In genomic region chr12:73564795-73565619, GRCm38 (mm10) we compare ENCODE assay signal across 7 mouse cellular contexts. TPM values are rescaled to one million over a fixed set of nuclear protein-coding genes. Genes with fewer than 3 reads are reported as not detected.
DNase-seq lines count a peak whose midpoint lies in the region; ATAC-seq lines count a peak whose summit lies in the region.

No protein-coding gene starts in this region.

- H3K4me1 ChIP-seq in embryonic facial prominence, embryonic 11.5 days (ENCODE audit: control insufficient read depth, insufficient read depth, low read length): no peaks in the 10 kb centered on the region
- peaks cover 4% of the 10 kb centered on the region; the same call in 1 of the 2 replicates for H3K4me1 ChIP-seq in hindbrain, embryonic 16.5 days (ENCODE audit: control insufficient read depth, insufficient read depth, low read depth, low read length)

- peak; percentile 67 for DNase-seq in 3T3-L1 (ENCODE audit: low read depth, low spot score)
- peak; percentile 73 for DNase-seq in CD4-positive helper T cell, adult 2 months (ENCODE audit: low read depth, low spot score)
- peak; percentile 84 for DNase-seq in embryonic facial prominence, embryonic 11.5 days (ENCODE audit: low spot score)
- peak; percentile 32 for DNase-seq in thymus, postnatal 14 days
- DNase-seq in layer of hippocampus, postnatal 36 days: no peak

- H3K36me3 ChIP-seq in embryonic facial prominence, embryonic 11.5 days (replicated peaks; ENCODE audit: control insufficient read depth, insufficient read depth, low read depth, low read length): no peaks in the 10 kb centered on the region
- H3K36me3 ChIP-seq in hindbrain, embryonic 16.5 days (ENCODE audit: control insufficient read depth, insufficient read depth, low read length): no peaks in the 10 kb centered on the region

- H3K27me3 ChIP-seq in embryonic facial prominence, embryonic 11.5 days (ENCODE audit: control insufficient read depth, insufficient read depth, low read length): no peaks in the 10 kb centered on the region
- H3K27me3 ChIP-seq in hindbrain, embryonic 16.5 days (replicated peaks; ENCODE audit: control insufficient read depth, insufficient read depth, low read length): no peaks in the 10 kb centered on the region

- no peak overlapping the region for H3K9ac ChIP-seq in embryonic facial prominence, embryonic 11.5 days (replicated peaks; ENCODE audit: low read length)
- peak overlapping the region; percentile 63 for H3K9ac ChIP-seq in hindbrain, embryonic 16.5 days (ENCODE audit: low read depth, low read length)

- H3K9me3 ChIP-seq in embryonic facial prominence, embryonic 11.5 days (replicated peaks; ENCODE audit: control insufficient read depth, low read length): no peaks in the 10 kb centered on the region
- no peaks in the 10 kb centered on the region for H3K9me3 ChIP-seq in hindbrain, embryonic 16.5 days (ENCODE audit: control insufficient read depth, low read length)

- ATAC-seq in embryonic facial prominence, embryonic 11.5 days (replicated peaks; ENCODE audit: insufficient number of reproducible peaks, low FRiP score, low TSS enrichment, low read depth): no peak
- ATAC-seq in hindbrain, embryonic 16.5 days: peak; percentile 45; the same call in 1 of the 2 replicates
- peak; percentile 43; the same call in 1 of the 2 replicates for ATAC-seq in megakaryocyte, adult 5-6 weeks (ENCODE audit: poor library complexity, severe bottlenecking)

- peak overlapping the region; percentile 21 for H3K4me2 ChIP-seq in embryonic facial prominence, embryonic 11.5 days (ENCODE audit: low read depth, low read length)
- peak overlapping the region; percentile 75 for H3K4me2 ChIP-seq in hindbrain, embryonic 16.5 days (ENCODE audit: low read length)

- 24% methylated on average over 21 of the region's 21 CpGs for WGBS in embryonic facial prominence, embryonic 11.5 days
- WGBS in hindbrain, embryonic 16.5 days: 21% methylated on average over 21 of the region's 21 CpGs

- H3K4me3 ChIP-seq in embryonic facial prominence, embryonic 11.5 days (ENCODE audit: low read depth, low read length): peak overlapping the region; percentile 23
- H3K4me3 ChIP-seq in hindbrain, embryonic 16.5 days (ENCODE audit: low read length): peak overlapping the region; percentile 37

- no peak overlapping the region for H3K27ac ChIP-seq in embryonic facial prominence, embryonic 11.5 days (replicated peaks; ENCODE audit: low read depth, low read length)
- no peak overlapping the region for H3K27ac ChIP-seq in hindbrain, embryonic 16.5 days (ENCODE audit: low read depth, low read length)

RNA-seq across cellular contexts. Expression of gene Tmem30b, which starts 18.8 kb away (rescaled TPM):
- polyA plus RNA-seq in embryonic facial prominence, embryonic 11.5 days (2014; fragmentation: Nextera tagmentation; extraction: Ambion mirVana): 10.3 and 11.2 TPM in 2 replicates
- polyA plus RNA-seq in hindbrain, embryonic 16.5 days (2015; fragmentation: Nextera tagmentation; extraction: Ambion mirVana): 0.21 and 0.40 TPM in 2 replicates
- total RNA-seq in megakaryocyte, adult 5-6 weeks (2015): 0.16 TPM in 1 of 2 replicates, not detected in the other
- total RNA-seq in megakaryocyte, adult 5-6 weeks (2017): not detected in 2 replicates
- not detected for total RNA-seq in layer of hippocampus, postnatal 36 days (2021)

RNA-seq across cellular contexts. Expression of gene Prkch, which starts 19.6 kb away (rescaled TPM):
- polyA plus RNA-seq in embryonic facial prominence, embryonic 11.5 days (2014; fragmentation: Nextera tagmentation; extraction: Ambion mirVana): 11.6 TPM in 2 replicates
- polyA plus RNA-seq in hindbrain, embryonic 16.5 days (2015; fragmentation: Nextera tagmentation; extraction: Ambion mirVana): 6.4 and 6.9 TPM in 2 replicates
- 15.5 and 15.6 TPM in 2 replicates for total RNA-seq in megakaryocyte, adult 5-6 weeks (2015)
- total RNA-seq in megakaryocyte, adult 5-6 weeks (2017): 14.0 and 14.1 TPM in 2 replicates
- total RNA-seq in layer of hippocampus, postnatal 36 days (2021): 1 to 10 TPM; 3.0 to 3.6 TPM

Comparison
In these comparisons a context has a peak if more than half of its experiments do, and no peak if none do; other contexts are left out.
1. DNase-seq: peak in 3T3-L1 (single experiment), CD4-positive helper T cell, adult 2 months (single experiment), embryonic facial prominence, embryonic 11.5 days (single experiment) and thymus, postnatal 14 days (single experiment); none in layer of hippocampus, postnatal 36 days (0 of 2).